Mouse (Mus musculus): ENCODE measurements at regions not wholly inside any gene's neighbourhood (a gene's known extent, or its start where the extent isn't known, plus 50 kb on each side); places are given as distances from the start of the nearest gene placed in this dataset.

GRCm38 (mm10) chr3:144110331-144111080, 94.5 kb downstream of the Lmo4 start:
- H3K36me3 ChIP-seq (ENCODE audit: control insufficient read depth, insufficient read depth, low read length), result no peaks in the 10 kb centered on the region
- no peak overlapping the region for H3K27ac ChIP-seq (ENCODE audit: low read length)
- H3K9me3 ChIP-seq (replicated peaks; ENCODE audit: control insufficient read depth, low read length, poor library complexity, severe bottlenecking), result no peaks in the 10 kb centered on the region
- no peak overlapping the region for H3K9ac ChIP-seq (ENCODE audit: low read depth, low read length)
- no peak overlapping the region for H3K4me2 ChIP-seq (ENCODE audit: low read length)
- H3K27me3 ChIP-seq (ENCODE audit: control insufficient read depth, insufficient read depth, low read depth, low read length), result no peaks in the 10 kb centered on the region
- ATAC-seq, result no peak
- WGBS, result 91% methylated on average over 5 of the region's 5 CpGs
- H3K4me3 ChIP-seq (ENCODE audit: low read depth, low read length), result no peak overlapping the region
- H3K4me1 ChIP-seq (ENCODE audit: control insufficient read depth, insufficient read depth, low read length), result no peaks in the 10 kb centered on the region; the same call in 1 of the 2 replicates

- H3K4me2 ChIP-seq (ENCODE audit: low read length), result no peak overlapping the region
- H3K36me3 ChIP-seq (ENCODE audit: control insufficient read depth, insufficient read depth, low read length), result no peaks in the 10 kb centered on the region
- H3K9ac ChIP-seq (ENCODE audit: low read depth, low read length), result no peak overlapping the region
- no peak for ATAC-seq
- no peak overlapping the region for H3K27ac ChIP-seq (ENCODE audit: low read length)
- H3K4me3 ChIP-seq (ENCODE audit: low read depth, low read length), result no peak overlapping the region
- H3K27me3 ChIP-seq (ENCODE audit: control insufficient read depth, insufficient read depth, low read depth, low read length), result no peaks in the 10 kb centered on the region
- whole genome bisulfite sequencing, result 76% methylated on average over 2 of the region's 2 CpGs
- H3K9me3 ChIP-seq (replicated peaks; ENCODE audit: control insufficient read depth, low read length, poor library complexity, severe bottlenecking), result no peaks in the 10 kb centered on the region
- no peaks in the 10 kb centered on the region; the same call in 1 of the 2 replicates for H3K4me1 ChIP-seq (ENCODE audit: control insufficient read depth, insufficient read depth, low read length)
Measured at GRCm38 (mm10) chr3:144109769-144110168, 95.3 kb downstream of the Lmo4 start.

- WGBS, result 46% methylated on average over 6 of the region's 6 CpGs
- H3K27me3 ChIP-seq (ENCODE audit: control insufficient read depth, insufficient read depth, low read depth, low read length), result no peaks in the 10 kb centered on the region
- H3K27ac ChIP-seq (ENCODE audit: low read length), result no peak overlapping the region
- H3K9me3 ChIP-seq (replicated peaks; ENCODE audit: control insufficient read depth, low read length, poor library complexity, severe bottlenecking), result no peaks in the 10 kb centered on the region
- H3K9ac ChIP-seq (ENCODE audit: low read depth, low read length), result no peak overlapping the region
- H3K36me3 ChIP-seq (ENCODE audit: control insufficient read depth, insufficient read depth, low read length), result no peaks in the 10 kb centered on the region
- H3K4me2 ChIP-seq (ENCODE audit: low read length), result no peak overlapping the region
- no peak for ATAC-seq
- H3K4me3 ChIP-seq (ENCODE audit: low read depth, low read length), result no peak overlapping the region
- H3K4me1 ChIP-seq (ENCODE audit: control insufficient read depth, insufficient read depth, low read length), result no peaks in the 10 kb centered on the region; the same call in 1 of the 2 replicates
Measured at GRCm38 (mm10) chr3:144108310-144108709, 96.7 kb downstream of the Lmo4 start.

GRCm38 (mm10) chr3:144107664-144108063, 97.4 kb downstream of the Lmo4 start:
- no peaks in the 10 kb centered on the region for H3K27me3 ChIP-seq (ENCODE audit: control insufficient read depth, insufficient read depth, low read depth, low read length)
- ATAC-seq, result peak; percentile 86
- H3K27ac ChIP-seq (ENCODE audit: low read length), result no peak overlapping the region
- no peak overlapping the region for H3K4me2 ChIP-seq (ENCODE audit: low read length)
- no peaks in the 10 kb centered on the region for H3K36me3 ChIP-seq (ENCODE audit: control insufficient read depth, insufficient read depth, low read length)
- WGBS, result 32% methylated on average over 7 of the region's 7 CpGs
- no peaks in the 10 kb centered on the region; the same call in 1 of the 2 replicates for H3K4me1 ChIP-seq (ENCODE audit: control insufficient read depth, insufficient read depth, low read length)
- H3K9me3 ChIP-seq (replicated peaks; ENCODE audit: control insufficient read depth, low read length, poor library complexity, severe bottlenecking), result no peaks in the 10 kb centered on the region
- H3K4me3 ChIP-seq (ENCODE audit: low read depth, low read length), result no peak overlapping the region
- no peak overlapping the region for H3K9ac ChIP-seq (ENCODE audit: low read depth, low read length)

GRCm38 (mm10) chr3:144104366-144104765, 100.7 kb downstream of the Lmo4 start:
- Histone ChIP-seq H3K27me3 (ENCODE audit: control insufficient read depth, insufficient read depth, low read depth, low read length) (no peaks in the 10 kb centered on the region), H3K9me3 (replicated peaks; ENCODE audit: control insufficient read depth, low read length, poor library complexity, severe bottlenecking) (no peaks in the 10 kb centered on the region), H3K4me3 (ENCODE audit: low read depth, low read length) (no peak overlapping the region), H3K9ac (ENCODE audit: low read depth, low read length) (no peak overlapping the region), H3K4me2 (ENCODE audit: low read length) (no peak overlapping the region), H3K36me3 (ENCODE audit: control insufficient read depth, insufficient read depth, low read length) (no peaks in the 10 kb centered on the region), H3K4me1 (ENCODE audit: control insufficient read depth, insufficient read depth, low read length) (no peaks in the 10 kb centered on the region; the same call in 1 of the 2 replicates), H3K27ac (ENCODE audit: low read length) (no peak overlapping the region)
- no peak for ATAC-seq
- 89% methylated on average over 4 of the region's 4 CpGs for WGBS

- Histone ChIP-seq H3K36me3 (ENCODE audit: control insufficient read depth, insufficient read depth, low read length) (no peaks in the 10 kb centered on the region), H3K27ac (ENCODE audit: low read length) (no peak overlapping the region), H3K9me3 (replicated peaks; ENCODE audit: control insufficient read depth, low read length, poor library complexity, severe bottlenecking) (no peaks in the 10 kb centered on the region), H3K4me1 (ENCODE audit: control insufficient read depth, insufficient read depth, low read length) (no peaks in the 10 kb centered on the region), H3K27me3 (ENCODE audit: control insufficient read depth, insufficient read depth, low read depth, low read length) (no peaks in the 10 kb centered on the region), H3K4me2 (ENCODE audit: low read length) (no peak overlapping the region), H3K4me3 (ENCODE audit: low read depth, low read length) (no peak overlapping the region), H3K9ac (ENCODE audit: low read depth, low read length) (no peak overlapping the region)
- 93% methylated on average over 2 of the region's 2 CpGs for WGBS
- ATAC-seq, result no peak
Measured at GRCm38 (mm10) chr3:144099444-144099843, 105.6 kb downstream of the Lmo4 start.

- Histone ChIP-seq H3K27me3 (ENCODE audit: control insufficient read depth, insufficient read depth, low read depth, low read length) (no peaks in the 10 kb centered on the region), H3K9me3 (replicated peaks; ENCODE audit: control insufficient read depth, low read length, poor library complexity, severe bottlenecking) (no peaks in the 10 kb centered on the region), H3K4me3 (ENCODE audit: low read depth, low read length) (no peak overlapping the region), H3K36me3 (ENCODE audit: control insufficient read depth, insufficient read depth, low read length) (no peaks in the 10 kb centered on the region), H3K9ac (ENCODE audit: low read depth, low read length) (no peak overlapping the region), H3K27ac (ENCODE audit: low read length) (no peak overlapping the region), H3K4me1 (ENCODE audit: control insufficient read depth, insufficient read depth, low read length) (no peaks in the 10 kb centered on the region), H3K4me2 (ENCODE audit: low read length) (no peak overlapping the region)
- 57% methylated on average over 8 of the region's 8 CpGs for WGBS
- ATAC-seq, result no peak
Measured at GRCm38 (mm10) chr3:144098762-144099161, 106.3 kb downstream of the Lmo4 start.

- 89% methylated on average over 1 of the region's 1 CpGs for WGBS
- no peak overlapping the region for H3K9ac ChIP-seq (ENCODE audit: low read depth, low read length)
- no peaks in the 10 kb centered on the region for H3K27me3 ChIP-seq (ENCODE audit: control insufficient read depth, insufficient read depth, low read depth, low read length)
- ATAC-seq, result no peak
- H3K4me3 ChIP-seq (ENCODE audit: low read depth, low read length), result no peak overlapping the region
- H3K4me2 ChIP-seq (ENCODE audit: low read length), result no peak overlapping the region
- H3K4me1 ChIP-seq (ENCODE audit: control insufficient read depth, insufficient read depth, low read length), result no peaks in the 10 kb centered on the region
- H3K27ac ChIP-seq (ENCODE audit: low read length), result no peak overlapping the region
- no peaks in the 10 kb centered on the region for H3K36me3 ChIP-seq (ENCODE audit: control insufficient read depth, insufficient read depth, low read length)
- H3K9me3 ChIP-seq (replicated peaks; ENCODE audit: control insufficient read depth, low read length, poor library complexity, severe bottlenecking), result no peaks in the 10 kb centered on the region
Measured at GRCm38 (mm10) chr3:144091231-144091630, 113.8 kb downstream of the Lmo4 start.

GRCm38 (mm10) chr3:144089790-144090256, 115.2 kb downstream of the Lmo4 start:
- H3K27me3 ChIP-seq (ENCODE audit: control insufficient read depth, insufficient read depth, low read depth, low read length), result no peaks in the 10 kb centered on the region
- no peaks in the 10 kb centered on the region for H3K36me3 ChIP-seq (ENCODE audit: control insufficient read depth, insufficient read depth, low read length)
- H3K27ac ChIP-seq (ENCODE audit: low read length), result no peak overlapping the region
- no peak overlapping the region for H3K4me3 ChIP-seq (ENCODE audit: low read depth, low read length)
- H3K9me3 ChIP-seq (replicated peaks; ENCODE audit: control insufficient read depth, low read length, poor library complexity, severe bottlenecking), result no peaks in the 10 kb centered on the region
- 54% methylated on average over 8 of the region's 8 CpGs for WGBS
- no peaks in the 10 kb centered on the region for H3K4me1 ChIP-seq (ENCODE audit: control insufficient read depth, insufficient read depth, low read length)
- ATAC-seq, result no peak
- no peak overlapping the region for H3K9ac ChIP-seq (ENCODE audit: low read depth, low read length)
- no peak overlapping the region for H3K4me2 ChIP-seq (ENCODE audit: low read length)
